Mouse (Mus musculus) myocyte (in vitro differentiated cells): ENCODE results near the gene Zfp207. TPM values are rescaled to one million over a fixed set of nuclear protein-coding genes. Genes with fewer than 3 reads are reported as not detected.
"Not testable (repeated sequence)": the region's sequence is repeated elsewhere in the genome, so short reads cannot be mapped to it uniquely, and the experiment has no call there.

Source experiments
- H3K27me3 ChIP-seq: one replicate; pipeline ENCODE4 v1.6.1; 2011; ENCODE audit not compliant: control insufficient read depth, insufficient read depth, insufficient read length
- H3K36me3 ChIP-seq: one replicate; pipeline ENCODE4 v1.6.1; 2011; ENCODE audit not compliant: control insufficient read depth, insufficient read depth
- H3K4me2 ChIP-seq: one replicate; pipeline ENCODE4 v1.6.1; 2011; ENCODE audit warnings: low read depth, control low read depth
- H3K4me3 ChIP-seq: one replicate; pipeline ENCODE4 v1.5.1; 2011; ENCODE audit warnings: mild to moderate bottlenecking, control low read depth, moderate library complexity
- H3K79me2 ChIP-seq: one replicate; pipeline ENCODE4 v1.6.1; 2011; ENCODE audit not compliant: control insufficient read depth, insufficient read depth
- H3ac ChIP-seq: one replicate; pipeline ENCODE4 v1.6.1; 2011; ENCODE audit not compliant: control insufficient read depth, insufficient read length
- CEBPB ChIP-seq: IDR thresholded peaks from 2 replicates; pipeline ENCODE4 v1.6.1; 2011; ENCODE audit warnings: mild to moderate bottlenecking, moderate library complexity; ENCODE audit not compliant: poor library complexity, insufficient read depth, severe bottlenecking
- E2F4 ChIP-seq: IDR thresholded peaks from one replicate; pipeline ENCODE4 v1.6.1; 2011; ENCODE audit warnings: mild to moderate bottlenecking, control low read depth, moderate library complexity; ENCODE audit not compliant: insufficient read depth
- MAX ChIP-seq: IDR thresholded peaks from one replicate; pipeline ENCODE4 v1.6.1; 2011; ENCODE audit warnings: low read depth, mild to moderate bottlenecking, control low read depth
- MYOD1 ChIP-seq, 3 experiments: IDR thresholded peaks; one replicate each; pipeline ENCODE4 v1.6.1; 2011; ENCODE audit warnings: control low read depth in 2 of 3, low read depth in 2 of 3, mild to moderate bottlenecking in 2 of 3, moderate library complexity in 1 of 3; ENCODE audit not compliant: insufficient read length in 2 of 3, control insufficient read depth in 1 of 3
- MYOG ChIP-seq, 3 experiments: IDR thresholded peaks; one replicate each; pipeline ENCODE4 v1.6.1; 2011; ENCODE audit warnings: control low read depth in 2 of 3, low read depth in 2 of 3, mild to moderate bottlenecking in 2 of 3; ENCODE audit not compliant: insufficient read length in 2 of 3, control insufficient read depth in 1 of 3, insufficient read depth in 1 of 3
- POLR2A ChIP-seq: IDR thresholded peaks from one replicate; pipeline ENCODE4 v1.6.1; 2011; ENCODE audit warnings: low read depth, mild to moderate bottlenecking, control low read depth, moderate library complexity; ENCODE audit not compliant: insufficient read length
- POLR2AphosphoS2 ChIP-seq: IDR thresholded peaks from one replicate; pipeline ENCODE4 v1.6.1; 2011; ENCODE audit warnings: low read depth, control low read depth; ENCODE audit not compliant: insufficient read length
- REST ChIP-seq: IDR thresholded peaks from one replicate; pipeline ENCODE4 v1.6.1; 2011; ENCODE audit warnings: mild to moderate bottlenecking, control low read depth, moderate library complexity; ENCODE audit not compliant: insufficient read depth, insufficient read length
- SRF ChIP-seq: IDR thresholded peaks from one replicate; pipeline ENCODE4 v1.6.1; 2011; ENCODE audit warnings: low read depth; ENCODE audit not compliant: control insufficient read depth, insufficient read length
- TCF12 ChIP-seq: IDR thresholded peaks from one replicate; pipeline ENCODE4 v1.6.1; 2011; ENCODE audit warnings: mild to moderate bottlenecking, control low read depth; ENCODE audit not compliant: poor library complexity, insufficient read depth, severe bottlenecking
- TCF3 ChIP-seq: IDR thresholded peaks from one replicate; pipeline ENCODE4 v1.6.1; 2011; ENCODE audit warnings: low read depth, control low read depth; ENCODE audit not compliant: insufficient read length
- USF1 ChIP-seq: IDR thresholded peaks from one replicate; pipeline ENCODE4 v1.6.1; 2011; ENCODE audit warnings: low read depth, mild to moderate bottlenecking, control low read depth, moderate library complexity
- polyA plus RNA-seq: library from polyadenylated mRNA; unstranded; fragments of >200 nt; fragmentation: generic; extraction: Trizol; gene quantifications from one replicate; pipeline ENCODE4 v1.2.1, GENCODE M21; 2012; ENCODE audit warnings: missing spikeins

The Zfp207 gene
- polyA plus RNA-seq, 1 experiment: 65.6 TPM

DNA sequence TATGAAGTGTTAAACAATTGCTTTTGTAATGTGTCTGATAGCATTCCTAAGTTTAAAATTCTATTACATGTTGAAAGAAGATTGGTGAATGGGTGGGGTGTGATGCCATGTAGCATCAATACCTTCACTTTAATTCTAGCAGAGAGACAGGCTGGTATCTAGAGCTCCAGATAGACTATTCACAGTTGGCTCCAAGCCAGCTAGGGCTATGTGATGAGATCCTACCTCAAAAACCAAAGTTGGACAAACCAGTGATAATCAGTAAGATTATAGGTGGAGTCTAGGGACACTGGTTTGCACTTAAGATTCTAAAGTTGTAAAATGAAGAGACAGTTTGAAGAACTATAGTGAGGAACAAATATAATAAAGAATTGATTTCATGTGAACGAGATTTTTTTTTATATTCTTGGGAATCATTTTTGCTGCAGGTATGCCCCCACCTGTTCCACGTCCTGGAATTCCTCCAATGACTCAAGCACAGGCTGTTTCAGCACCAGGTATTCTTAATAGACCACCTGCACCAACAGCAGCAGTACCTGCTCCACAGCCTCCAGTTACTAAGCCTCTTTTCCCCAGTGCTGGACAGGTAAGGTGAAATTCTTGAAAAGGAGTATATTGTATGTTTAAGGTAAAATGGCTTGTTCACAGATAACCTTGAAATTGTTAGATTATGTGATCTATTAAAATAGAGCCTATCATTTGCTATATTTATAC lies 8.5 kb downstream of the Zfp207 start:
- peaks cover 86% of the 10 kb centered on the region for H3K79me2 ChIP-seq
- H3ac ChIP-seq: no peak overlapping the region
- peaks cover 92% of the 10 kb centered on the region for H3K36me3 ChIP-seq
- H3K4me2 ChIP-seq: no peak overlapping the region
- H3K27me3 ChIP-seq: no peaks in the 10 kb centered on the region
- TF ChIP-seq MAX (no peak), USF1 (no peak), E2F4 (no peak), MYOD1 (IDR thresholded peaks at IDR 0.05; ENCODE audit: control insufficient read depth in 1 of 3, insufficient read length in 2 of 3, low read depth in 2 of 3) (no peak), TCF12 (no peak), REST (no peak), SRF (no peak), MYOG (IDR thresholded peaks at IDR 0.05; ENCODE audit: control insufficient read depth in 1 of 3, insufficient read depth in 1 of 3, insufficient read length in 2 of 3, low read depth in 2 of 3) (no peak), CEBPB (no peak)
- H3K4me3 ChIP-seq: no peak overlapping the region

GRCm38 (mm10) chr11:80395930-80396329 lies 12.9 kb downstream of the Zfp207 start:
- Histone ChIP-seq H3K4me2 (no peak overlapping the region), H3K79me2 (peaks cover 60% of the 10 kb centered on the region), H3K36me3 (peaks cover 96% of the 10 kb centered on the region), H3ac (no peak overlapping the region), H3K4me3 (no peak overlapping the region), H3K27me3 (no peaks in the 10 kb centered on the region)
- TF ChIP-seq E2F4: no peak
- TF ChIP-seq TCF12: no peak
- TF ChIP-seq MAX: no peak
- no peak for TF ChIP-seq POLR2AphosphoS2
- TF ChIP-seq USF1: no peak
- TF ChIP-seq MYOD1 (IDR thresholded peaks at IDR 0.05; ENCODE audit: control insufficient read depth in 1 of 3, insufficient read length in 2 of 3, low read depth in 2 of 3): no peak
- TF ChIP-seq TCF3: no peak
- no peak for TF ChIP-seq REST

DNA sequence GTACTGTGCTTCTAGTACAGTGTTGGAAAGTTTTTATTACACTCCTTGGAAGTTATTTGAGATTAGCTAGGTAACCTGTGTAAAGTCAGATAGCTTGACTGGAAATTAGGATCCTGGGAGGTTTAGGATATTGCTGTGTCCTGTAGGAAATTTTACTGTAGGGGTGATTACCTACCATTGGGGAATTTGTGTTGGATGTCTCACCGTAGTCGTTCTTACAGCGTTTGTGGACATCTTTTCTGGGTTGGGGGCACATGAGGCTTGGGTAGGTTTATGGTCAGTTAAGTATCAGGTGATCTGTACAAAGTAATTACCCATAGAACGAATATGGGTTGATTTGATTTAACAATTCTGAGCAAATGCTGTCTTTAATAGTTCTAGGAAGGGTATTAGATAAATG lies 13.5 kb downstream of the Zfp207 start:
- TF ChIP-seq E2F4: no peak

DNA sequence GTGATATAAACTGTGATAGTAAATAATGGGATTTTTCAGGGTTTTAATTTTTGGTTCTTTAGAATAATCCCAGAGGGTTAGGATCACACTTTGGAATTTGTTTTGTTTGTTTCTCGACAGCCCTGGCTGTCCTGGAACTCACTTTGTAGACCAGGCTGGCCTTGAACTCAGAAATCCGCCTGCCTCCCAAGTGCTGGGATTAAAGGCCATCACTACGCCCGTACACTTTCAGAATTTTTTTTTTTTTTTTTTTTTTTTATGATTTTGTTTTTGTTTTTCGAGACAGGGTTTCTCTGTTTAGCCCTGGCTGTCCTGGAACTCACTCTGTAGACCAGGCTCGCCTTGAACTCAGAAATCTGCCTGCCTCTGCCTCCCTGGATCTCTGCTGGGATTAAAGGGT lies 24.8 kb downstream of the Zfp207 start:
- H3K4me2 ChIP-seq, H3K79me2 ChIP-seq, H3ac ChIP-seq, H3K4me3 ChIP-seq, H3K27me3 ChIP-seq: not testable (repeated sequence)
- H3K36me3 ChIP-seq: peaks cover 75% of the 10 kb centered on the region

More for the DNA sequence above, 13.5 kb downstream of the Zfp207 start:
- Histone ChIP-seq H3ac (no peak overlapping the region), H3K27me3 (no peaks in the 10 kb centered on the region), H3K36me3 (peaks cover 96% of the 10 kb centered on the region), H3K4me2 (no peak overlapping the region), H3K79me2 (peaks cover 54% of the 10 kb centered on the region), H3K4me3 (no peak overlapping the region)

DNA sequence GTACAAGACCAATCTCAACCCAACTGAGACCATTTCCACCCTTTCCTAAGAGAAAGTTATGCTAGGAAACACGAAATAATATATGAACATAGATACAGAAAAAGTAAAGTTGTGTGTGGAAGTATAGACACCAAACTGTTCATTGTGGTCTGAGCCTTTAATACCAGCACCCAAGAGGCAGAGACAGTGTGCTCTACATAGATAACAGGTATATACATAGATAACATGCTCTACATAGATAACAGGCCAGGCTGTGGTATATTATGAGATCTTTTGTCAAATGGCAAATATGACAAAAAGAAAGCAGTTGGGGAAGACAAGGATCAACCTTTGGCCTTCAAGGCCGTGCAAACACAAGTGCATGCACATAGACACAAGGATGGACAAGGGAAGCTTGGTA lies 27.3 kb downstream of the Zfp207 start:
- Histone ChIP-seq H3ac (no peak overlapping the region), H3K4me3 (no peak overlapping the region), H3K27me3 (no peaks in the 10 kb centered on the region), H3K4me2 (no peak overlapping the region), H3K36me3 (peaks cover 57% of the 10 kb centered on the region), H3K79me2 (no peaks in the 10 kb centered on the region)
- no peak for TF ChIP-seq REST
- TF ChIP-seq POLR2AphosphoS2: no peak
- TF ChIP-seq CEBPB: no peak
- no peak for TF ChIP-seq MYOD1 (IDR thresholded peaks at IDR 0.05; ENCODE audit: control insufficient read depth in 1 of 3, insufficient read length in 2 of 3, low read depth in 2 of 3)
- no peak for TF ChIP-seq POLR2A
- no peak for TF ChIP-seq E2F4
- no peak for TF ChIP-seq MAX
- TF ChIP-seq USF1: no peak
- TF ChIP-seq SRF: no peak
- no peak for TF ChIP-seq TCF3
- TF ChIP-seq TCF12: no peak
- no peak for TF ChIP-seq MYOG (IDR thresholded peaks at IDR 0.05; ENCODE audit: control insufficient read depth in 1 of 3, insufficient read depth in 1 of 3, insufficient read length in 2 of 3, low read depth in 2 of 3)

DNA sequence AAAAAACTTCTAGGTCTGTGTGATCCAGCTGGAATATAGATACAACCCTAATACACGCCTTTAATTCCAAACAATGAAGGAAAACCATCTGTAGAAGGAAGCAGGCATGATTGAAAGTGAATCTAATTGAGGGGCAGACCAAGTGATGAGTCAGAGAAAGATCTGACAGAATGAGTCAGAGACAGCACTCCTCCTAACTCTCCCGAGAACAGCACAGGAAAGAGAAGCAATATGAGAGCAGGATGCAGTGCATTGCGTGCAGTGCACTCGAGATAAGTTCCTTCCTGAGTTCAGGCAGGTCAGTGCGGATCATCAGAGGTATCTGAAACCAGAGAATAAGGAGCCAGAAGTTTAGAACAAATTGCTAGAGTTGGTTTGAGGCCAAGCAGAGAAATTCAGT lies 34.0 kb downstream of the Zfp207 start:
- Histone ChIP-seq H3K27me3 (no peaks in the 10 kb centered on the region), H3ac (no peak overlapping the region), H3K79me2 (no peaks in the 10 kb centered on the region), H3K36me3 (peaks cover 11% of the 10 kb centered on the region), H3K4me3 (no peak overlapping the region), H3K4me2 (no peak overlapping the region)
- TF ChIP-seq POLR2A: no peak
- TF ChIP-seq REST: no peak
- TF ChIP-seq POLR2AphosphoS2: peak; percentile 42
